Mouse (Mus musculus) small intestine, adult 2 months (tissue): ENCODE data around the gene Dcst1. TPM values are rescaled to one million over a fixed set of nuclear protein-coding genes. Genes with fewer than 3 reads are reported as not detected.

Experiments
- H3K27ac ChIP-seq: fragments of 200-500 bp; 2 replicates; pipeline ENCODE4 v1.5.1; 2012; ENCODE audit warnings: low read depth, low read length, control low read depth, inconsistent platforms; ENCODE audit not compliant: insufficient read depth
- H3K27me3 ChIP-seq: fragments of 200-500 bp; 2 replicates; pipeline ENCODE4 v1.6.1; 2012; ENCODE audit warnings: mild to moderate bottlenecking, moderate library complexity, low read length, inconsistent platforms; ENCODE audit not compliant: control insufficient read depth, insufficient read depth
- H3K36me3 ChIP-seq: fragments of 200-500 bp; 2 replicates; pipeline ENCODE4 v1.6.1; 2012; ENCODE audit warnings: mild to moderate bottlenecking, low read length, control low read depth, inconsistent platforms; ENCODE audit not compliant: control insufficient read depth, insufficient read depth
- H3K4me1 ChIP-seq: fragments of 200-500 bp; 2 replicates; pipeline ENCODE4 v1.6.1; 2012; ENCODE audit warnings: low read length, inconsistent platforms, mixed read lengths; ENCODE audit not compliant: control insufficient read depth, insufficient read depth, insufficient read length
- H3K4me3 ChIP-seq: fragments of 200-500 bp; 2 replicates; pipeline ENCODE4 v1.5.1; 2012; ENCODE audit warnings: low read depth, mild to moderate bottlenecking, control low read depth, inconsistent platforms, low read length, moderate library complexity
- CTCF ChIP-seq: fragments of 200-500 bp; IDR thresholded peaks from 2 replicates; pipeline ENCODE4 v1.5.1; 2012; ENCODE audit warnings: low read depth, mild to moderate bottlenecking, control low read depth, inconsistent platforms, low read length, moderate library complexity, mixed read lengths; ENCODE audit not compliant: insufficient replicate concordance, insufficient read length; ENCODE audit errors: extremely low read depth
- POLR2A ChIP-seq: fragments of 200-500 bp; IDR thresholded peaks from 2 replicates; pipeline ENCODE4 v1.6.1; 2012; ENCODE audit warnings: low read depth, mild to moderate bottlenecking, control low read depth, inconsistent platforms, low read length, moderate library complexity
- WGBS: fragments of 180-500 bp; shearing (Covaris S2); methylation state at CpG from one replicate; pipeline ENCODE4 v1.1.7; 2018; 5-methylcytosine and 5-hydroxymethylcytosine counted together
- polyA plus RNA-seq: library from polyadenylated mRNA; depleted of rRNA; stranded (reverse); fragments of >200 nt; gene quantifications from 2 replicates; pipeline ENCODE4 v1.2.3, GENCODE M21; 2012

The Dcst1 gene
- polyA plus RNA-seq, 1 experiment, result 9.1 TPM

DNA sequence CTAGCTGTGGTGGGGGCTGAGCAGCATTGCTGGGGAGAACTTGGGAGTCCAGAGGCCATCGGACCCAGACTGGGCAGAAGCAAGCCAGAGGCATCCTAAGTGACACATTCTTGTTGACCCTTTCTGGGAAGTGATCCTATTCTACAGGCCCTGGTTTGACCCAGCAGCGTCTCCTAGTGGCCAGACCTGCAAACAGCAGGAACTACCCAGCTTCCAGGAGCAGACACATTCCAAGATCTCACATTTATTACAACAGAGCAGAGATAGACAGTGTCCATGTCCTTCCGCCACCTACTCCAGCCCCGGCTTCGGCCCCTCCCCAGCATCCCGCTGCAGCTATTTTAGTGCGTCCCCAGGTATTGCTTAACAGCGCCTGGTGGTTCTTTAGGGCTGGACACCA, 25.6 kb downstream of the Dcst1 start:
- peak; percentile 97; the same call in 1 of the 2 replicates for TF ChIP-seq CTCF
- no peak for TF ChIP-seq POLR2A
- WGBS, result 13% methylated on average over 8 of the region's 8 CpGs
- Histone ChIP-seq H3K36me3 (peaks cover 4% of the 10 kb centered on the region; the same call in 1 of the 2 replicates), H3K4me1 (peaks cover 11% of the 10 kb centered on the region), H3K4me3 (no peak overlapping the region), H3K27me3 (no peaks in the 10 kb centered on the region), H3K27ac (peak overlapping the region; percentile 42; the same call in 1 of the 2 replicates)

DNA sequence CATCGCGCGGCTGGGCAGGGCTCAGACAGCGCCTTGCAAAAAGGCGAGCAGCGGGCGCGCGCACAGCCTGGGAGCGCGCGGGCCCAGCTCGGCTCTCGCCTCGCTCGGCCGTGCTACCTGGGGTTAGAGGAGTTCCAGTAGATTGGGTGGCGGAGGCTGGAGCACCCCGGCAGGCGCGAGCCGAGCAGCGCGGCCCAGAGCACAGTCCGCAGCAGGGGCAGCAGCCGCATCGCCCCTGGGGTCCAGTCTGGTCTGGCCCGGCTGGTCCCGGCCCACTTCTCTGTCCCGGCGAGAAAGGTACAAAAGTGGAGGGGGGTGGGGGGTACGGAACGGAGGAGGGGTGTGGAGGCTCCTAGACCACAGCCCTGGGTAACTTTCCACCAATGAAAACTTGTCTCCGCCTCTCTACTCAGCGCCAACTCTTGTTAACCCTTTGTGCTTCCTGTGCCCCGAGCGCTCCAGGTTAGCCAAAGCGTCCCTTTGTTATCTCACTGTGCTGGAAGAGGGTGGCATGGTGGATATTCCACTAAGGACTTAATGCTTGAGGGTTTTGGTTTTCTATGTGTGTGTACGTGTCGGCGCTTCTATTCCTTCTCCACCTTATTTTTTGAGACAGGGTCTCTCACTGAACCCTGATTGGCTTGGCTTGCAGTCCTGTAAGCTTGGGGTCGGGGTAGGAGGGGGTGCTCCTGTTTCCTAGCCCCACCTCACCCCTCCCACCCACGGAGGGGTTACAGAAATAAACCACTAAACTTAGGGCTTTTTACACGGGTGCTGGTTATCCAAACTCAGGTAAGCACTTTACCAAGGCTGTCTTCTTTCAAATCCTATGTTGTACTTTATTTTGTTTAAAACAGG, 27.1 kb downstream of the Dcst1 start, which contains the start of gene Efna4:
Efna4 (minus strand) TSS at position 308 of the 858 bp plus-strand sequence.
- peak within 1 kb of the TSS; percentile 42 for H3K27ac ChIP-seq
- WGBS, result under 1% methylated on average over 44 of the region's 44 CpGs
- no peaks in the 10 kb centered on the region for H3K27me3 ChIP-seq
- H3K4me1 ChIP-seq, result peaks cover 15% of the 10 kb centered on the region
- H3K36me3 ChIP-seq, result peaks cover 6% of the 10 kb centered on the region; the same call in 1 of the 2 replicates
- TF ChIP-seq CTCF (no peak), POLR2A (no peak)
- H3K4me3 ChIP-seq, result peak within 1 kb of the TSS; percentile 87

DNA sequence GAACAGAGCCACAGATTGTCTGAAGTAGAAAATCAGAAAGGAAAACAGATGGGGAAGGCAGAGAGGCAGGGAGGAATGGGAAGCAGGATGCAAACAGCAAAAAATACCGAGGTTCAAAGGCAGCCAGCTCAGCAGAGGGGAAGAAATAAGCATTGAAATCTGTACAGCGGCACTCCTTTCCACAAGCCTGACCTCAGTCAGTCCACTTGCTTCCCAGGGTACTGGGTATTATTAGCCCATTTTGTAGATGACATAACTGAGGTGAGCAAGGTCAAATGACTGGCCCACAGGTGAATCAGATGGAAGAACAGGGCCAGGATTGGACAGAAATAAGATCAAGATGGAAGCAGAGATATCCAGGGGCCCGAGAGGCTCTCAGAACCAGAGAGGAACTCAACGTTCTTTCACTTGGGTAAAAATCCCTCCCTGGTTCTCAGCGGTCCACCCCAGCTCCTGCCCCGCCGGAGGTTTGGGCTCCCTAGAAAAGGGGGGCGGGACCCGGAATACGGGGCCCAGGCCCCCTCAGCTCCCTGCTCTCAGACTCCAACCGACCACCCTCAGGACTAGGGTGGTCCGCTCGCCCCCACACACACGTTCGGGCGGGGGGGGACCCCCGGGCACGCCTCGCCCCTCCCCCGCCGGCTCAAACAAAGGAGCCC, 27.9 kb downstream of the Dcst1 start:
- H3K27me3 ChIP-seq, result no peaks in the 10 kb centered on the region
- H3K4me3 ChIP-seq, result peak overlapping the region; percentile 87
- H3K4me1 ChIP-seq, result peaks cover 19% of the 10 kb centered on the region
- no peak overlapping the region for H3K27ac ChIP-seq
- H3K36me3 ChIP-seq, result peaks cover 5% of the 10 kb centered on the region; the same call in 1 of the 2 replicates
- TF ChIP-seq CTCF (no peak), POLR2A (no peak)
- WGBS, result under 1% methylated on average over 21 of the region's 21 CpGs

GRCm38 (mm10) chr3:89336529-89336928, 28.5 kb downstream of the Dcst1 start:
- H3K4me3 ChIP-seq, result peak overlapping the region; percentile 87
- WGBS, result 20% methylated on average over 6 of the region's 6 CpGs
- H3K27ac ChIP-seq, result no peak overlapping the region
- H3K4me1 ChIP-seq, result peaks cover 24% of the 10 kb centered on the region
- peaks cover 5% of the 10 kb centered on the region; the same call in 1 of the 2 replicates for H3K36me3 ChIP-seq
- TF ChIP-seq POLR2A, result no peak
- no peak for TF ChIP-seq CTCF
- H3K27me3 ChIP-seq, result no peaks in the 10 kb centered on the region

DNA sequence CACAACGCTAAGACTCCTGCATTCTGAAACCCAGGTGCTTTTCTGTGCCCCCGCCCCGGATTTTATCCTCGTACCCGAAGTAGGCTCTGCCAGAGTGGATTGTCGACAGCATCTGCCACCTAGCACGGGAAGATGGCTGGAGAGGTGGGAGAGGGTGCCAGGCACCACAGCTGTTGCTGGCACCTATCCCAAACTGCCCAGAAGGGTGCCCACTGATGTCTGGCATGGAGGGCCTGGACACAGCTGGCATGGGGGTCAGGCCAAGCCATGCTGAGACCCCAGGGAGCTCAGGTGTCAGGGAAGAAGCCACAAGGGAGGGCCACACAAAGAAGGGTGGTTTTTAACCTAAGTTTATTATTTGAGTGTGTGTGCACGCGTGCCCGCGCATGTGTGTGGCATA, 32.0 kb downstream of the Dcst1 start:
- Histone ChIP-seq H3K4me1 (peaks cover 28% of the 10 kb centered on the region), H3K4me3 (no peak overlapping the region), H3K27ac (no peak overlapping the region), H3K27me3 (no peaks in the 10 kb centered on the region), H3K36me3 (peaks cover 5% of the 10 kb centered on the region; the same call in 1 of the 2 replicates)
- 32% methylated on average over 11 of the region's 11 CpGs for WGBS
- TF ChIP-seq POLR2A (no peak), CTCF (no peak)

DNA sequence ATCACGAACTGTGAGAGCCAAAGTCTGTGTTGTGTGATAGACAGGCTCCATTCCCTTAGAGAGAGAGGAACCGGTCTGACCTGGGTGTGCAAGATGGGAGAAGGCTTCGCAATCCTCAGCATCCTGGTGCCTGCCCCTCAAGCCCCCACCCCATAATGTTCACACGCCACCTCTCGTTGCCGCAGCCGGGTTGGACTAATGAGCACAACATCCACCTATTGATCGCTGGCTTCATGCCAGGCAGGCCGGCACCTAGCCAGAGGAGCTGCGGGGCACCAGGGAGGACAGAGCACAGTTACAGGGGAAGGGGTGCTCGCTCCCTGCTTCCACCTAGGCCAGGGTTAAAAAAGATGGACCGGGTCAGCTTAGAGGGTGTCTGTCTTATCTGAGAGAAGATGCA, 32.6 kb downstream of the Dcst1 start:
- WGBS, result 28% methylated on average over 12 of the region's 12 CpGs
- peak overlapping the region; percentile 86 for H3K27ac ChIP-seq
- peak overlapping the region; percentile 13; the same call in 1 of the 2 replicates for H3K4me3 ChIP-seq
- peaks cover 31% of the 10 kb centered on the region for H3K4me1 ChIP-seq
- peaks cover 5% of the 10 kb centered on the region; the same call in 1 of the 2 replicates for H3K36me3 ChIP-seq
- TF ChIP-seq CTCF, result no peak
- no peak for TF ChIP-seq POLR2A
- no peaks in the 10 kb centered on the region for H3K27me3 ChIP-seq

DNA sequence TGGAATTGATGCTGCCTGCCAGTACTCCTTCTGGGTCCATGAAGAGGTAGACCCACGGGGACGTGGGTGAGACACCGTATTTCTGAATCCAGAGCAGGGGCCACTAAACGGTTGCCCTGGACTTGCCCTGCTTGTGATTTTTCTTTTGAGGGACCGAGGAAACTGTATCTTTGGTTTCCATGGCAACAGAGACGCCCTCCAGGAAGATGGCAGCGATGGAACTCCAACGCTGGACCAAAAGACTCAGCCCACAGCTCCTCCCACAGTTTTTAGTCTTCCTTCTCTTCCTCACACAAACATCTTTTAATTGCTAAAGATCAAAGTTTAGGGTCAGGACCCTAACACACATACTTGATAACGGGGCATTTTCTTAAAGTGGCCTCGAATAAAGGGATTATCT, 33.0 kb downstream of the Dcst1 start:
- peak overlapping the region; percentile 86 for H3K27ac ChIP-seq
- 25% methylated on average over 10 of the region's 10 CpGs for WGBS
- peaks cover 33% of the 10 kb centered on the region for H3K4me1 ChIP-seq
- H3K27me3 ChIP-seq, result no peaks in the 10 kb centered on the region
- no peak overlapping the region for H3K4me3 ChIP-seq
- H3K36me3 ChIP-seq, result peaks cover 5% of the 10 kb centered on the region; the same call in 1 of the 2 replicates
- TF ChIP-seq CTCF, result no peak
- no peak for TF ChIP-seq POLR2A
